Mouse (Mus musculus) heart, embryonic 14.5 days (tissue): ENCODE measurements around the gene Lhfpl3. TPM values are rescaled to one million over a fixed set of nuclear protein-coding genes. Genes with fewer than 3 reads are reported as not detected.

ENCODE experiments used
- ATAC-seq: fragments of 200-750 bp; cut with Nextera tagmentation; 2 replicates; pipeline ENCODE4 v1.8.0; 2017; ENCODE audit warnings: low read depth, moderate TSS enrichment; ENCODE audit not compliant: insufficient number of reproducible peaks, insufficient read depth, low FRiP score
- H3K27ac ChIP-seq, 2 experiments: fragments of 200-500 bp in 1 of 2; fragments of 300-500 bp in 1 of 2; sonication (generic) in 1 of 2; replicated peaks in 1 of 2; 2 replicates each; pipeline ENCODE4 v1.5.1; 2012 to 2014; ENCODE audit warnings: low read depth in 2 of 2, low read length in 2 of 2, control low read depth in 1 of 2, mild to moderate bottlenecking in 1 of 2, mixed read lengths in 1 of 2; ENCODE audit not compliant: control insufficient read depth in 1 of 2, insufficient read depth in 1 of 2
- H3K27me3 ChIP-seq: fragments of 300-500 bp; sonication (generic); 2 replicates; pipeline ENCODE4 v1.6.1; 2014; ENCODE audit warnings: mild to moderate bottlenecking, low read length, control low read depth; ENCODE audit not compliant: control insufficient read depth, insufficient read depth
- H3K36me3 ChIP-seq: fragments of 300-500 bp; sonication (generic); 2 replicates; pipeline ENCODE4 v1.6.1; 2014; ENCODE audit warnings: mild to moderate bottlenecking, control low read depth, low read length, mixed read lengths; ENCODE audit not compliant: control insufficient read depth, insufficient read depth
- H3K4me1 ChIP-seq, 2 experiments: fragments of 200-500 bp in 1 of 2; fragments of 300-500 bp in 1 of 2; sonication (generic) in 1 of 2; 2 replicates each; pipeline ENCODE4 v1.6.1; 2012 to 2014; ENCODE audit warnings: low read length in 2 of 2, control low read depth in 1 of 2, mixed read lengths in 1 of 2; ENCODE audit not compliant: control insufficient read depth in 2 of 2, insufficient read depth in 2 of 2
- H3K4me2 ChIP-seq: fragments of 300-500 bp; sonication (generic); 2 replicates; pipeline ENCODE4 v1.6.1; 2014; ENCODE audit warnings: mild to moderate bottlenecking, low read length
- H3K4me3 ChIP-seq, 2 experiments: fragments of 200-500 bp in 1 of 2; fragments of 300-500 bp in 1 of 2; sonication (generic) in 1 of 2; 2 replicates each; pipeline ENCODE4 v1.5.1; 2012 to 2014; ENCODE audit warnings: low read length in 2 of 2, mild to moderate bottlenecking in 2 of 2, control low read depth in 1 of 2, low read depth in 1 of 2, moderate library complexity in 1 of 2; ENCODE audit not compliant: control insufficient read depth in 1 of 2, insufficient read depth in 1 of 2
- H3K9ac ChIP-seq: fragments of 300-500 bp; sonication (generic); 2 replicates; pipeline ENCODE4 v1.6.1; 2014; ENCODE audit warnings: mild to moderate bottlenecking, low read length
- H3K9me3 ChIP-seq: fragments of 300-500 bp; sonication (generic); 2 replicates; pipeline ENCODE4 v1.6.1; 2016; ENCODE audit warnings: low read length, control low read depth; ENCODE audit not compliant: control insufficient read depth
- WGBS: fragments of 180-500 bp; shearing (Covaris S2); extraction: QIAGEN DNeasy Blood & Tissue Kit; methylation state at CpG from one replicate; pipeline ENCODE4 v1.1.7; 2014; 5-methylcytosine and 5-hydroxymethylcytosine counted together
- polyA plus RNA-seq: library from polyadenylated mRNA; unstranded; fragments of >200 nt; fragmentation: Nextera tagmentation; extraction: Ambion mirVana; gene quantifications from 2 replicates; pipeline ENCODE4 v1.2.1, GENCODE M21; 2014

Gene Lhfpl3
- polyA plus RNA-seq, 1 experiment from 2014 or later = 0.16 TPM

GRCm38 (mm10) chr5:23049083-23049663, 303.3 kb downstream of the Lhfpl3 start:
- Histone ChIP-seq H3K9me3 (no peaks in the 10 kb centered on the region), H3K27ac (no peak overlapping the region), H3K4me2 (no peak overlapping the region), H3K4me1 (no peaks in the 10 kb centered on the region), H3K36me3 (no peaks in the 10 kb centered on the region), H3K9ac (no peak overlapping the region), H3K27me3 (no peaks in the 10 kb centered on the region), H3K4me3 (no peak overlapping the region)
- WGBS = 68% methylated on average over 7 of the region's 7 CpGs
- ATAC-seq = no peak

DNA sequence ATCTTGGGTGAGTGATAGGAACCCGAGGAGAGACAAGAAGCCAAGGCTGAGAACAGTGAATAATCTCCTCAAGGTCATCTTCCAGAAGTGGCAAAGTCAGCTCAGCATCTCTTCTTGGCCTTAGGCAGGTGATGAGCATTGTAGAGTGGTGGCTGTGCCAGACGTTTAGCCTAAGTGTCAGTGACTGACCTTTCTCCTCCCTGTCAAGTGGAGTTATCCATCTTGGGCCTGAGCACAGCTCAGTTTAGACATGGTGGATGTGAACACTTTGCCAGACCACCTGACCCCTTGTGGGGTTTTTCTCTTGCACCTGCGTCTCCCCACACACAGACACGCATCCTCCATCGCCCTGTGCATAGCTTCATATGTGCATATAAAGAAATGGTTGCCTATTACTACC, 305.6 kb downstream of the Lhfpl3 start:
- Histone ChIP-seq H3K27me3 (no peaks in the 10 kb centered on the region), H3K4me2 (no peak overlapping the region), H3K9ac (no peak overlapping the region), H3K36me3 (no peaks in the 10 kb centered on the region), H3K9me3 (no peaks in the 10 kb centered on the region), H3K4me3 (no peak overlapping the region), H3K4me1 (no peaks in the 10 kb centered on the region), H3K27ac (no peak overlapping the region)
- no peak for ATAC-seq
- 77% methylated on average over 5 of the region's 5 CpGs for WGBS

DNA sequence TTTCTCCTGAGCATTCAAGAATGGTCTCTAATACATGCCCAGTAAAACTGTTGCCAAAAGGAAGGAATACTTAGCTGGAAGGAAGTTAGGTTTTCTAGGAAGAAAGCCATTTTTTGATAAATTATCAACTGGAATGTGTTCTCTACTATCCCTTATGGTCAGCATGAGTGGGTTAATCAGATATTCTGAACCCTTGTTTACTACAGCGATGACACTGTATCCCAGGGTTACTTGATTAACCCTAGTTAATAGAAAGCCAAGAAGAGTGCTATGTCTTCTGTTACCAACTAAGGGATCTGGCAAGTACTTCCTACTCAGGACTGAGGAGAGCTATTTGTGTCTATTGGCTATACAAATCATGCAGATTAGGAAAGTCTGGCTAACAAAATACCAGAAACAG, 349.0 kb downstream of the Lhfpl3 start:
- no peak overlapping the region for H3K27ac ChIP-seq
- no peak overlapping the region for H3K4me3 ChIP-seq
- H3K9ac ChIP-seq = no peak overlapping the region
- ATAC-seq = no peak
- H3K4me2 ChIP-seq = no peak overlapping the region
- H3K27me3 ChIP-seq = no peaks in the 10 kb centered on the region
- no peaks in the 10 kb centered on the region for H3K9me3 ChIP-seq
- H3K36me3 ChIP-seq = no peaks in the 10 kb centered on the region
- H3K4me1 ChIP-seq = no peaks in the 10 kb centered on the region
- 70% methylated on average over 1 of the region's 1 CpGs for WGBS

GRCm38 (mm10) chr5:23106536-23106935, 360.7 kb downstream of the Lhfpl3 start:
- no peaks in the 10 kb centered on the region for H3K9me3 ChIP-seq
- no peak overlapping the region for H3K27ac ChIP-seq
- H3K4me3 ChIP-seq = no peak overlapping the region
- no peaks in the 10 kb centered on the region for H3K27me3 ChIP-seq
- ATAC-seq = no peak
- H3K9ac ChIP-seq = no peak overlapping the region
- H3K4me2 ChIP-seq = no peak overlapping the region
- no peaks in the 10 kb centered on the region for H3K36me3 ChIP-seq
- 76% methylated on average over 2 of the region's 2 CpGs for WGBS
- H3K4me1 ChIP-seq = no peaks in the 10 kb centered on the region

DNA sequence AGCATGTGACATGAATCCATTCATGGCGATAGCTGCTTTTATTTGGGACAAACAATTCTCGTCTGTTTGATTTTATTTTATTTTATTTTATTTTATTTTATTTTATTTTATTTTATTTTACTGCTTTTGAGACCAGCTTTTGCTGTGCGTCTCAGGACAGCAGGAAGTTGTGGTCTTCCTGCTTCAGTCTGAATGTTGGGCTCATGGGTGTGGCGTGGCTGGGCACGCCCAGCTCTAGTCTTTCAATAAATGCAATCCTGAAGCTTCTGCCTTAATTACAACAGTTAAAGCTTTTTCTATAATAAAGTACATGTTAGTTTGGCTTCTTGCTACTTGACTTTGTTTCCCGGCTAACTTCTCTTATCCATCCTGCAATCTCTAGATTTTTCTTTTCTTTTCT, 365.4 kb downstream of the Lhfpl3 start:
- H3K4me1 ChIP-seq = no peaks in the 10 kb centered on the region
- no peak overlapping the region for H3K9ac ChIP-seq
- no peak overlapping the region for H3K27ac ChIP-seq
- no peaks in the 10 kb centered on the region for H3K27me3 ChIP-seq
- H3K4me2 ChIP-seq = no peak overlapping the region
- H3K36me3 ChIP-seq = no peaks in the 10 kb centered on the region
- ATAC-seq = no peak
- H3K9me3 ChIP-seq = no peaks in the 10 kb centered on the region
- no peak overlapping the region for H3K4me3 ChIP-seq
- WGBS = 80% methylated on average over 6 of the region's 6 CpGs

DNA sequence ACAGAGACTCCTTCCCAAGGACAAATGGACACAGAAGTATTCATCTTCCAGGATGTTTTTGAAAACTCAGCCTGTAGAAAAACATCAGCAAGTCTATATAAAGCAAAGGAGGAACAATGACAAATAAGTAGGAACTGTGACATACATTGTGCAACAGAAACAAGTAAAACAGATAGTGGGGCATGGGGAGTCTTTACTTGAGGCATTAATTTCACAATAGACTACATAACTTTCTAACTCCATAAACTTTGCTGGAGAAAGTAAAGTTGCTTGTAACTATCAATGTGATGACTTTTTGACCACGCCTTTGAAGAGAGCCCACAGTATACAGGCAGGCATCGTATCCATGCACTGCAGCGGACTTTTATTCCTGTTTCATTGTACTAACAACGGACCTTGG, 368.4 kb downstream of the Lhfpl3 start:
- H3K4me1 ChIP-seq = no peaks in the 10 kb centered on the region
- H3K9me3 ChIP-seq = no peaks in the 10 kb centered on the region
- no peak overlapping the region for H3K4me2 ChIP-seq
- no peak for ATAC-seq
- no peaks in the 10 kb centered on the region for H3K27me3 ChIP-seq
- no peak overlapping the region for H3K27ac ChIP-seq
- WGBS = 82% methylated on average over 4 of the region's 4 CpGs
- H3K36me3 ChIP-seq = no peaks in the 10 kb centered on the region
- no peak overlapping the region for H3K9ac ChIP-seq
- no peak overlapping the region for H3K4me3 ChIP-seq

- 67% methylated on average over 2 of the region's 2 CpGs for WGBS
- Histone ChIP-seq H3K27ac (no peak overlapping the region), H3K27me3 (no peaks in the 10 kb centered on the region), H3K36me3 (no peaks in the 10 kb centered on the region), H3K4me2 (no peak overlapping the region), H3K4me3 (no peak overlapping the region), H3K9ac (no peak overlapping the region), H3K9me3 (no peaks in the 10 kb centered on the region), H3K4me1 (no peaks in the 10 kb centered on the region)
- ATAC-seq = no peak
Observed at GRCm38 (mm10) chr5:23126851-23127250, 381.0 kb downstream of the Lhfpl3 start.

DNA sequence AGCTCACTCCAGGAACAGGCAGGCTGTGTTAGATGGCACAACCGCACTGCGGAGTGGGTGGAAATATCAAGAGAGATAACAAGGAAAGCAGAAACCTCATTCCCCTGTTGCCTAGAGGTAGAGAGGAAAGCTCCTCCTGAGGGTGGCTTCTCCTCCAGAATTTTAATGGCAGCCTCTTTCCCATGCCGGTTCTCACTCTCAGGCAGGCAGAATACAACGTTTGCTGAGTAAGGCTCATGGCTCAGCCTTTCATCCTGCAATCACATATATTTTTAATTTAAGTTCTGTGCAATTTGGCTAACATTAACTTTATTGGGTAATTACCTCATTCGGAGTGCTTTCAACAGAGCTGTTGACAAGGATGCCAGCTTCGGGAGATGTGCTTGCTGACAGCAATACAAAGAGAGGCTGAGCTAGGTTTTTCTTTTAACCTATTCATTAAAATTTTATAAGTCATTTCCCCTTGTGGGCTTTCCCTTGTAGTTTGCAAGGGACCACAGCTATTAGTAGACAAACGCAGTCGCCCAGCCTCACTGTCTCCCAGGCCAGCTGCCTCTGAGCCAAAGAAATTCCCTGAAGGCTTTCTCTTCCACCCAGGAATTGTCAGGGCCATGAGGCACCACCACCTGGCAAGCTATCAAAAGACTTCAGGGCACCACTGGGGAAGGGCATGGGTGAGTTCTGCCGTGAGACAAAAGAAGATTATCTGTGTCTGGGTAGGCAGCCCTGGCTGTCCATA, 394.5 kb downstream of the Lhfpl3 start:
- H3K4me1 ChIP-seq = no peaks in the 10 kb centered on the region
- H3K4me2 ChIP-seq = no peak overlapping the region
- no peak overlapping the region for H3K4me3 ChIP-seq
- no peaks in the 10 kb centered on the region for H3K27me3 ChIP-seq
- H3K36me3 ChIP-seq = no peaks in the 10 kb centered on the region
- no peak overlapping the region for H3K27ac ChIP-seq
- 73% methylated on average over 9 of the region's 9 CpGs for WGBS
- H3K9ac ChIP-seq = no peak overlapping the region
- no peak for ATAC-seq
- H3K9me3 ChIP-seq = 0 out of 2 replicates have a peak, but pooled peaks cover 2% of the 10 kb centered on the region
